Mouse (Mus musculus): Measurements from ENCODE around the gene Mrpl55. TPM values are rescaled to one million over a fixed set of nuclear protein-coding genes. Genes with fewer than 3 reads are reported as not detected.

Mrpl55 gene
- polyA plus RNA-seq, 1 experiment from 2014 or later = 95.4 TPM

DNA sequence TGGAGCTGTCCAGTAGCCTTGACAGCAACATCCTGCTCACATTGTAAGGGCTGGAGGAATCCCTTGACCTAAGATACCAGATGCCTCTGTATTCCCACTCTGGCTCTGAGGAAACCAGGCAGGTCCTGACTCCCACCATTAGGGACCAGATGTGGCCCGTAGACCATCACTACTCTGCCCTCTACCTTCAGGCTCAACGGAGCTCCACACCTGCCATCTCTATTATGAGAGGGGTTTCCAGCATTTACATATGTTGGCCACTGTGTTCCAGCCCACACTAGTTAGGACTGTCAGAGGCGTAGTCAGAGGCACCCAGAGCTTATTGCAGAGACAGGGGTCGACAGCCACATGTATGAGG is 37.1 kb downstream of the Mrpl55 start:
- Histone ChIP-seq H3K36me3 (no peaks in the 10 kb centered on the region), H3K27ac (replicated peaks) (no peak overlapping the region), H3K9ac (replicated peaks) (no peak overlapping the region), H3K4me2 (replicated peaks) (no peak overlapping the region), H3K4me1 (peaks cover 8% of the 10 kb centered on the region), H3K9me3 (no peaks in the 10 kb centered on the region), H3K27me3 (no peaks in the 10 kb centered on the region), H3K4me3 (no peak overlapping the region)
- 61% methylated on average over 4 of the region's 4 CpGs for WGBS
- 0 out of 2 replicates have a peak, but pooled peaks have one; percentile 13 for ATAC-seq (replicated peaks)

DNA sequence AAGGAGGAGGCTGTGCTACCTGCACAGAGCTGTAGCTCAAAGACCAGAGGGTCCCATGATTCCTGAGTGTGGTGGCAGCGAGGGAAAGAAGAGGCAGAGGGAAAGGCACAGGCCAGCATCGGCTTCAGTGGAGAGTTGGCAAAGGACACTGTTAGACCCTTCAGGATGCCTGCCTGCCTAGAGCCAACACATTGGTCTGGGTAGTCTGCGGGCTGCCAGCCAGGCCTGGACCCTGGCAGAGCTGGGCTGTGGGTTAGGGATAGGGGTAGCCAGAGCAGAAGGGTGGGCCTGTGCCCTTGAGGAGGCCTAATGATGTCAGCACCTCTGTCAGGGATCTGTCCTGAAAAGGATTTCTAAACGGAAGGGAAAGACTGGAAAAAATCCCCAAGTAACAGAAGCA is 37.5 kb downstream of the Mrpl55 start:
- Histone ChIP-seq H3K4me1 (peaks cover 8% of the 10 kb centered on the region), H3K27ac (replicated peaks) (no peak overlapping the region), H3K9me3 (no peaks in the 10 kb centered on the region), H3K4me2 (replicated peaks) (no peak overlapping the region), H3K36me3 (no peaks in the 10 kb centered on the region), H3K9ac (replicated peaks) (no peak overlapping the region), H3K27me3 (no peaks in the 10 kb centered on the region), H3K4me3 (no peak overlapping the region)
- 79% methylated on average over 4 of the region's 4 CpGs for WGBS
- ATAC-seq (replicated peaks) = no peak

DNA sequence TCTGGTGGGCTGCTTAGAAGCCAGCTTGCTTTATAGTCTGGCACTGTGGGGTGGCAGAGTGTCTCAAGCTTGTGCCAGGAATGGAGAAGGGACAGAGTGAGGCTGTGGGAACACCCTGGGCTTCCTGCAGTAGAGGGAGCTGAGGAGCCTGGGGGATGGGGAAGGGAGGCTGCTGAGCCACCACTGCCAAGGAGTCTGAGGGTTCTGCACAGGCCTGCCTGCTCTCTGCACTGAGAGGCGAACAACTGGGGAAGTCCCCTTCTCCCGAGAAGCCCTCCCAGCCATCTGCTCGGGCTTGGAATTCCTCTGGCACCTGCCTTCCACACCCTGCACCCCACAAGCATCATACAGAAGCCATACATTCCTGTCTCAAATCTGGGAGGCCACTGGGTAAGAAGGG is 39.6 kb downstream of the Mrpl55 start:
- ATAC-seq (replicated peaks) = no peak
- WGBS = 12% methylated on average over 3 of the region's 3 CpGs
- Histone ChIP-seq H3K4me1 (peaks cover 8% of the 10 kb centered on the region), H3K36me3 (no peaks in the 10 kb centered on the region), H3K27me3 (no peaks in the 10 kb centered on the region), H3K27ac (replicated peaks) (no peak overlapping the region), H3K9me3 (no peaks in the 10 kb centered on the region), H3K4me3 (no peak overlapping the region), H3K9ac (replicated peaks) (no peak overlapping the region), H3K4me2 (replicated peaks) (no peak overlapping the region)

DNA sequence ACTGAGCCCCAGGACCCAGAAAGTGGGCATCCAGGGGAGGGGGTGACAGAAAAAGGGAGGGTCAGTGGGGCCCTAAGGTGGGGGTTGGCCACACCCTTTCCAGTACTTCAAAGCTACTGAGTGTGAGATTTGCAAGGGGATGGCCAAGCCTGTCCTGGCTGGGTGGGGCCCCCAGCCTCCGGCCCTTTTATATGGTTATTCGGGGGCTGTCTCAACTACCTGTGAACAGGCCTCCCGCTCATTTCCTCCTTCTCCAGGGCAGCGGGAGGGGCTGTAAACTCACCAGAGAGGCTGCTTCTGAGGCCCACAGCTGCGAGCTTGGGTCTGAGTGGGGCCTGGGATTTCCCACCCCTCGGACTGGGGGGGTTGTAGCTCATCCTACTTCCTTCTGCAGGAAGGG is 41.6 kb downstream of the Mrpl55 start:
- H3K4me1 ChIP-seq = peaks cover 5% of the 10 kb centered on the region
- ATAC-seq (replicated peaks) = no peak
- no peak overlapping the region for H3K27ac ChIP-seq (replicated peaks)
- 55% methylated on average over 6 of the region's 6 CpGs for WGBS
- no peak overlapping the region for H3K4me3 ChIP-seq
- no peak overlapping the region for H3K4me2 ChIP-seq (replicated peaks)
- no peak overlapping the region for H3K9ac ChIP-seq (replicated peaks)
- H3K9me3 ChIP-seq = no peaks in the 10 kb centered on the region
- no peaks in the 10 kb centered on the region for H3K27me3 ChIP-seq
- H3K36me3 ChIP-seq = no peaks in the 10 kb centered on the region

GRCm38 (mm10) chr11:59248101-59248500 is 45.8 kb downstream of the Mrpl55 start:
- Histone ChIP-seq H3K4me2 (replicated peaks) (no peak overlapping the region), H3K9ac (replicated peaks) (no peak overlapping the region), H3K27me3 (no peaks in the 10 kb centered on the region), H3K4me3 (no peak overlapping the region), H3K36me3 (no peaks in the 10 kb centered on the region), H3K4me1 (no peaks in the 10 kb centered on the region), H3K27ac (replicated peaks) (no peak overlapping the region), H3K9me3 (no peaks in the 10 kb centered on the region)
- no peak for ATAC-seq (replicated peaks)
- WGBS = 74% methylated on average over 10 of the region's 10 CpGs

Other genes starting within 250 kb of the Mrpl55 start
- 155 and 160 TPM in 2 replicates for gene Hist3h2a, start 247.8 kb upstream of the Mrpl55 start, polyA plus RNA-seq (2015; fragmentation: Nextera tagmentation; extraction: Ambion mirVana)
- 1.9 and 2.7 TPM in 2 replicates for gene Trim17, start 247.8 kb upstream of the Mrpl55 start, polyA plus RNA-seq (2015; fragmentation: Nextera tagmentation; extraction: Ambion mirVana)
- gene Trim11, start 224.4 kb upstream of the Mrpl55 start, polyA plus RNA-seq (2015; fragmentation: Nextera tagmentation; extraction: Ambion mirVana) = 22.6 and 24.8 TPM in 2 replicates
- gene Obscn, start 66.1 kb upstream of the Mrpl55 start, polyA plus RNA-seq (2015; fragmentation: Nextera tagmentation; extraction: Ambion mirVana) = 0.06 and 0.19 TPM in 2 replicates
- 6.8 and 7.1 TPM in 2 replicates for gene Iba57, start 38.7 kb upstream of the Mrpl55 start, polyA plus RNA-seq (2015; fragmentation: Nextera tagmentation; extraction: Ambion mirVana)
- 0.11 and 0.20 TPM in 2 replicates for gene Gjc2, start 19.3 kb upstream of the Mrpl55 start, polyA plus RNA-seq (2015; fragmentation: Nextera tagmentation; extraction: Ambion mirVana)
- 176 and 183 TPM in 2 replicates for gene Guk1, start 10.3 kb upstream of the Mrpl55 start, polyA plus RNA-seq (2015; fragmentation: Nextera tagmentation; extraction: Ambion mirVana)
- gene 2310033P09Rik, start 5.8 kb downstream of the Mrpl55 start, polyA plus RNA-seq (2015; fragmentation: Nextera tagmentation; extraction: Ambion mirVana) = 27.8 and 31.5 TPM in 2 replicates
- gene Arf1, start 25.8 kb downstream of the Mrpl55 start, polyA plus RNA-seq (2015; fragmentation: Nextera tagmentation; extraction: Ambion mirVana) = 614 and 626 TPM in 2 replicates
- gene Wnt3a, start 88.3 kb downstream of the Mrpl55 start, polyA plus RNA-seq (2015; fragmentation: Nextera tagmentation; extraction: Ambion mirVana) = 1.2 and 2.2 TPM in 2 replicates
- 1.9 and 2.9 TPM in 2 replicates for gene Wnt9a, start 104.4 kb downstream of the Mrpl55 start, polyA plus RNA-seq (2015; fragmentation: Nextera tagmentation; extraction: Ambion mirVana)
- gene Prss38, start 173.2 kb downstream of the Mrpl55 start, polyA plus RNA-seq (2015; fragmentation: Nextera tagmentation; extraction: Ambion mirVana) = not detected in 2 replicates
- 13.9 TPM in 2 replicates for gene Jmjd4, start 247.6 kb downstream of the Mrpl55 start, polyA plus RNA-seq (2015; fragmentation: Nextera tagmentation; extraction: Ambion mirVana)
- 354 and 388 TPM in 2 replicates for gene Snap47, start 248.7 kb downstream of the Mrpl55 start, polyA plus RNA-seq (2015; fragmentation: Nextera tagmentation; extraction: Ambion mirVana)

Data from forebrain, embryonic 15.5 days (tissue).